Mouse (Mus musculus): ENCODE data around the gene Mb. TPM values are rescaled to one million over a fixed set of nuclear protein-coding genes. Genes with fewer than 3 reads are reported as not detected.

Mb gene
- total and polyA plus RNA-seq, 2 experiments from 2014 or later, result 0.66 to 0.69 TPM

DNA sequence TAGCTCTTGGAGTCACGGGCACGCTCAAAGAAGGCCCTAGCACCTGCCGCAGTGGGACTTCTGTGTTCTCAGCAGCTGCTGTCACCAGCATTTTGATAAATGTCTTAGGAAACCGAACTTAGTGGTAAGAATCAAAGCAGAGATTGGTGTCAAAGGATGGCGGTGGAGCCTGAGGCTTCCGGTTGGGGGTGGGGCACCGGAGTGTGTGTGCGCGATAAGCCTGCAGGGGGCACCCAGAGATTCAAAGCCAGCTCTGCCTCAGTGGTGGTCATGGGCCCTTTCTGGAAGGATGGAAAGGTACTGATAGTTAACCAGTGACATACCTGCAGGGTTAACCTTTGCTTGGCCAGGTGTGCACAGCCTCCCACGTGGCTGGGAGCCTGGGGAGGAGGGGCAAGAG, 21.0 kb upstream of the Mb start:
- H3K27me3 ChIP-seq (ENCODE audit: insufficient read depth, low read length), result no peaks in the 10 kb centered on the region
- no peak overlapping the region for H3K9ac ChIP-seq (replicated peaks; ENCODE audit: low read length, poor library complexity, severe bottlenecking)
- 0 out of 2 replicates have a peak, but pooled peaks cover under 1% of the 10 kb centered on the region for H3K36me3 ChIP-seq (ENCODE audit: insufficient read depth, low read length)
- no peaks in the 10 kb centered on the region for H3K9me3 ChIP-seq (ENCODE audit: low read length)
- DNase-seq (ENCODE audit: low spot score) (peak; percentile 46), ATAC-seq (ENCODE audit: low FRiP score) (peak; percentile 59)
- peaks cover 2% of the 10 kb centered on the region; the same call in 1 of the 2 replicates for H3K4me1 ChIP-seq (ENCODE audit: insufficient read depth, low read length)
- no peak overlapping the region for H3K27ac ChIP-seq (ENCODE audit: low read depth, low read length)
- H3K4me3 ChIP-seq (ENCODE audit: low read depth, low read length), result no peak overlapping the region
- WGBS, result 19% methylated on average over 10 of the region's 10 CpGs
- peak overlapping the region; percentile 15; the same call in 1 of the 2 replicates for H3K4me2 ChIP-seq (ENCODE audit: low read depth, low read length, poor library complexity, severe bottlenecking)
- peak; percentile 70 for TF ChIP-seq CTCF (IDR thresholded peaks at IDR 0.05)

DNA sequence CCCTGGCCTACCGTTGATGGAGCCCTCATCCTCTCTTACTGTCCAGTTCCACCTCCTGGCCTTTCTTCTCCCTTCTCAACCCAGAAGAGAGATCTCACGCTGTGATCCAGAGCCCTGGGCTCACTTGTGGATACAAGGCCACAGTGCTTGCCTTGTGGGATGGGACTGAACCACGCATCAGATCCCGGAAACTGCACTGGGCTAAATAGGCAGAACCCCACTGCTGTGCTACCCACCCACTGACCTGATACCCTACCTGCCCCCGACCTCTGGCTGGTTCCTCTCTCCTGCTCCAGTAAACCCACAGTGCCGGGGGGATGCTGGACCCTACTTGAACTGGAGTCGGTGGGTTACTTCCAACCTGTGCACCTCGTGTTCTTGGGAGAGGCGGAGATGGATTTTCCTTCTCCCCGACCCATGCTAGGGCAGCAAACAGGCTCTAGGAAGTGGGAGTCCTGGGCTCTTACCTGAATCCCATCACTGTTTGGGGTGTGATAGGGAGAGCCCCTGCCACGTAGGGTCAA, 20.3 kb upstream of the Mb start:
- Histone ChIP-seq H3K9me3 (ENCODE audit: low read length) (no peaks in the 10 kb centered on the region), H3K4me1 (ENCODE audit: insufficient read depth, low read length) (peaks cover 2% of the 10 kb centered on the region; the same call in 1 of the 2 replicates), H3K9ac (replicated peaks; ENCODE audit: low read length, poor library complexity, severe bottlenecking) (no peak overlapping the region), H3K4me3 (ENCODE audit: low read depth, low read length) (no peak overlapping the region), H3K27me3 (ENCODE audit: insufficient read depth, low read length) (no peaks in the 10 kb centered on the region), H3K27ac (ENCODE audit: low read depth, low read length) (no peak overlapping the region), H3K4me2 (ENCODE audit: low read depth, low read length, poor library complexity, severe bottlenecking) (no peak overlapping the region), H3K36me3 (ENCODE audit: insufficient read depth, low read length) (no peaks in the 10 kb centered on the region)
- no peak for TF ChIP-seq CTCF (IDR thresholded peaks at IDR 0.05)
- 88% methylated on average over 11 of the region's 11 CpGs for WGBS
- DNase-seq (ENCODE audit: low spot score) (no peak), ATAC-seq (ENCODE audit: low FRiP score) (no peak)

DNA sequence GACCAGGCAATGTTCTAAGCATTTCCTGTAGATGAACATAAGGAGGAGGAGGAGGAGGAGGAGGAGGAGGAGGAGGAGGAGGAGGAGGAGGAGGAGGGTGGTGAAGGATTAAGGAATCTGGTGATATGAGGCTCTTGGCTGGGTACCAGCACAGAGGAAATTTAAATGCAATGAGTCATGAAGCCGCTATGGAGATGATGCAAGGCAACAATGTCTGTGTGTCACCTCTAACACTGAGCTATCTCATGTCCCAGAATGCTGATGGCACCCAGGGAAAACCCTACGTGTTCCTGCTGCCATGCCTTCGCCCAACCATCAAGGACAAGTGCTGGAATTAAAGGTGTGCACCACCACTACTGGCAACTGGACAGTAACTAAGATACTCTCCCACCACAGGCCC, 18.5 kb upstream of the Mb start:
- Histone ChIP-seq H3K9ac (replicated peaks; ENCODE audit: low read length, poor library complexity, severe bottlenecking) (no peak overlapping the region), H3K4me2 (ENCODE audit: low read depth, low read length, poor library complexity, severe bottlenecking) (no peak overlapping the region), H3K4me1 (ENCODE audit: insufficient read depth, low read length) (peaks cover 2% of the 10 kb centered on the region; the same call in 1 of the 2 replicates), H3K36me3 (ENCODE audit: insufficient read depth, low read length) (no peaks in the 10 kb centered on the region), H3K27me3 (ENCODE audit: insufficient read depth, low read length) (no peaks in the 10 kb centered on the region), H3K4me3 (ENCODE audit: low read depth, low read length) (no peak overlapping the region), H3K27ac (ENCODE audit: low read depth, low read length) (no peak overlapping the region), H3K9me3 (ENCODE audit: low read length) (no peaks in the 10 kb centered on the region)
- 87% methylated on average over 3 of the region's 3 CpGs for WGBS
- TF ChIP-seq CTCF (IDR thresholded peaks at IDR 0.05), result no peak
- ATAC-seq (ENCODE audit: low FRiP score), result no peak
- no peak for DNase-seq (ENCODE audit: low spot score)

GRCm38 (mm10) chr15:77068439-77068861, 18.0 kb upstream of the Mb start:
- H3K4me2 ChIP-seq (ENCODE audit: low read depth, low read length, poor library complexity, severe bottlenecking), result no peak overlapping the region
- no peaks in the 10 kb centered on the region for H3K27me3 ChIP-seq (ENCODE audit: insufficient read depth, low read length)
- H3K9ac ChIP-seq (replicated peaks; ENCODE audit: low read length, poor library complexity, severe bottlenecking), result no peak overlapping the region
- no peaks in the 10 kb centered on the region for H3K9me3 ChIP-seq (ENCODE audit: low read length)
- TF ChIP-seq CTCF (IDR thresholded peaks at IDR 0.05), result peak; percentile 36
- no peak overlapping the region for H3K4me3 ChIP-seq (ENCODE audit: low read depth, low read length)
- H3K4me1 ChIP-seq (ENCODE audit: insufficient read depth, low read length), result peaks cover 2% of the 10 kb centered on the region; the same call in 1 of the 2 replicates
- ATAC-seq (ENCODE audit: low FRiP score) (no peak), DNase-seq (ENCODE audit: low spot score) (peak; percentile 42)
- H3K27ac ChIP-seq (ENCODE audit: low read depth, low read length), result no peak overlapping the region
- no peaks in the 10 kb centered on the region for H3K36me3 ChIP-seq (ENCODE audit: insufficient read depth, low read length)
- whole genome bisulfite sequencing, result 60% methylated on average over 3 of the region's 3 CpGs

GRCm38 (mm10) chr15:77066233-77066632, 15.8 kb upstream of the Mb start:
- H3K27ac ChIP-seq (ENCODE audit: low read depth, low read length), result no peak overlapping the region
- WGBS, result 89% methylated on average over 6 of the region's 6 CpGs
- H3K4me2 ChIP-seq (ENCODE audit: low read depth, low read length, poor library complexity, severe bottlenecking), result no peak overlapping the region
- no peak for ATAC-seq (ENCODE audit: low FRiP score)
- no peaks in the 10 kb centered on the region for H3K4me1 ChIP-seq (ENCODE audit: insufficient read depth, low read length)
- H3K9me3 ChIP-seq (ENCODE audit: low read length), result no peaks in the 10 kb centered on the region
- no peaks in the 10 kb centered on the region for H3K36me3 ChIP-seq (ENCODE audit: insufficient read depth, low read length)
- TF ChIP-seq CTCF (IDR thresholded peaks at IDR 0.05), result no peak
- no peak for DNase-seq (ENCODE audit: low spot score)
- H3K27me3 ChIP-seq (ENCODE audit: insufficient read depth, low read length), result no peaks in the 10 kb centered on the region
- no peak overlapping the region for H3K9ac ChIP-seq (replicated peaks; ENCODE audit: low read length, poor library complexity, severe bottlenecking)
- H3K4me3 ChIP-seq (ENCODE audit: low read depth, low read length), result no peak overlapping the region

GRCm38 (mm10) chr15:77065259-77065852, 14.9 kb upstream of the Mb start:
- TF ChIP-seq CTCF (IDR thresholded peaks at IDR 0.05), result no peak
- DNase-seq (ENCODE audit: low spot score), result no peak
- Histone ChIP-seq H3K4me2 (ENCODE audit: low read depth, low read length, poor library complexity, severe bottlenecking) (no peak overlapping the region), H3K9me3 (ENCODE audit: low read length) (no peaks in the 10 kb centered on the region), H3K4me1 (ENCODE audit: insufficient read depth, low read length) (no peaks in the 10 kb centered on the region), H3K4me3 (ENCODE audit: low read depth, low read length) (no peak overlapping the region), H3K27me3 (ENCODE audit: insufficient read depth, low read length) (no peaks in the 10 kb centered on the region), H3K27ac (ENCODE audit: low read depth, low read length) (no peak overlapping the region), H3K9ac (replicated peaks; ENCODE audit: low read length, poor library complexity, severe bottlenecking) (no peak overlapping the region), H3K36me3 (ENCODE audit: insufficient read depth, low read length) (no peaks in the 10 kb centered on the region)
- ATAC-seq (ENCODE audit: low FRiP score), result no peak
- 88% methylated on average over 6 of the region's 6 CpGs for WGBS

Data from midbrain, postnatal 0 days (tissue).